Mouse (Mus musculus) adrenal gland, postnatal 36 days (tissue): ENCODE results near the gene Ly6g5c. TPM values are rescaled to one million over a fixed set of nuclear protein-coding genes. Genes with fewer than 3 reads are reported as not detected.

Experiments used
- DNase-seq, 2 experiments: peaks; one replicate each; pipeline ENCODE4 v3.0.0; 2021; ENCODE audit warnings: mixed read lengths in 1 of 2
- total RNA-seq, 2 experiments: library from RNA; stranded (reverse); gene quantifications; 2 replicates each; pipeline ENCODE4 v1.2.3; 2021

Ly6g5c gene
- total RNA-seq, 2 experiments from 2014 or later = not detected

GRCm38 (mm10) chr17:35080710-35081109 lies 27.4 kb upstream of the Ly6g5c start:
- DNase-seq = no peak

- no peak for DNase-seq
These were observed 25.1 kb upstream of the Ly6g5c start for GRCm38 (mm10) chr17:35082841-35083576.

- no peak for DNase-seq
These were observed 24.1 kb upstream of the Ly6g5c start for GRCm38 (mm10) chr17:35083929-35084497.

- no peak for DNase-seq
These were observed 22.7 kb upstream of the Ly6g5c start, which contains the start of gene Ly6g6f for GRCm38 (mm10) chr17:35085208-35085865. Gene Ly6g6f (minus strand): TSS chr17:35085610.

- DNase-seq = no peak
These were observed 19.9 kb upstream of the Ly6g5c start for GRCm38 (mm10) chr17:35088151-35088550.

- peak; percentile 95 to 96 for DNase-seq
These were observed 19.0 kb upstream of the Ly6g5c start, which contains the start of gene Abhd16a for GRCm38 (mm10) chr17:35088825-35089644. Gene Abhd16a (plus strand): TSS chr17:35089263.

GRCm38 (mm10) chr17:35090166-35090932 lies 17.7 kb upstream of the Ly6g5c start:
- peak in 1 of 2 experiments; percentile 26 for DNase-seq

- no peak for DNase-seq
These were observed 15.5 kb upstream of the Ly6g5c start for GRCm38 (mm10) chr17:35092403-35093198.

GRCm38 (mm10) chr17:35094475-35095365 lies 13.4 kb upstream of the Ly6g5c start:
- DNase-seq = no peak

- no peak for DNase-seq
These were observed 11.5 kb upstream of the Ly6g5c start for GRCm38 (mm10) chr17:35096597-35096996.

- DNase-seq = peak in 1 of 2 experiments; percentile 31
These were observed 10.9 kb upstream of the Ly6g5c start for GRCm38 (mm10) chr17:35097164-35097655.

- DNase-seq = no peak
These were observed 7.8 kb upstream of the Ly6g5c start for GRCm38 (mm10) chr17:35100196-35100765.

GRCm38 (mm10) chr17:35101161-35101560 lies 6.9 kb upstream of the Ly6g5c start:
- DNase-seq = peak; percentile 33 to 47

GRCm38 (mm10) chr17:35102299-35102698 lies 5.8 kb upstream of the Ly6g5c start:
- no peak for DNase-seq

GRCm38 (mm10) chr17:35103221-35103690 lies 4.8 kb upstream of the Ly6g5c start:
- no peak for DNase-seq

GRCm38 (mm10) chr17:35104079-35104478 lies 4.0 kb upstream of the Ly6g5c start:
- no peak for DNase-seq

- DNase-seq = no peak
These were observed 3.3 kb upstream of the Ly6g5c start for GRCm38 (mm10) chr17:35104754-35105153.

GRCm38 (mm10) chr17:35105740-35106389 lies 2.2 kb upstream of the Ly6g5c start:
- peak; percentile 27 to 48 for DNase-seq
